8 mouse cellular contexts compared by ENCODE assay signal in genomic region chr19:5687738-5688137, GRCm38 (mm10). TPM values are rescaled to one million over a fixed set of nuclear protein-coding genes. Genes with fewer than 3 reads are reported as not detected.
DNase-seq lines count a peak whose midpoint lies in the region; ATAC-seq and TF ChIP-seq lines count a peak whose summit lies in the region.

No protein-coding gene starts in this region.

- no peak for ATAC-seq in kidney, postnatal 0 days (replicated peaks; ENCODE audit: low FRiP score, low read depth)
- ATAC-seq in hindbrain, embryonic 16.5 days, result no peak
- no peak for ATAC-seq in midbrain, postnatal 0 days (ENCODE audit: low FRiP score)

- no peak for TF ChIP-seq CTCF in kidney, postnatal 0 days (IDR thresholded peaks at IDR 0.05; ENCODE audit: low read depth)
- TF ChIP-seq CTCF in cortical plate, adult 2 months (IDR thresholded peaks at IDR 0.05; ENCODE audit: extremely low read depth, insufficient read depth, low read length), result no peak
- no peak for TF ChIP-seq CTCF in midbrain, postnatal 0 days (IDR thresholded peaks at IDR 0.05)

- H3K4me2 ChIP-seq in kidney, postnatal 0 days (ENCODE audit: low read length), result peak overlapping the region; percentile 100
- H3K4me2 ChIP-seq in hindbrain, embryonic 16.5 days (ENCODE audit: low read length), result peak overlapping the region; percentile 100
- H3K4me2 ChIP-seq in midbrain, postnatal 0 days (ENCODE audit: low read depth, low read length, poor library complexity, severe bottlenecking), result peak overlapping the region; percentile 100

- H3K4me3 ChIP-seq in kidney, postnatal 0 days (replicated peaks; ENCODE audit: low read depth, low read length), result peak overlapping the region; percentile 92
- peak overlapping the region; percentile 83 for H3K4me3 ChIP-seq in cortical plate, adult 2 months (ENCODE audit: insufficient read depth, low read length)
- peak overlapping the region; percentile 97 for H3K4me3 ChIP-seq in hindbrain, embryonic 16.5 days (ENCODE audit: low read length)
- H3K4me3 ChIP-seq in midbrain, postnatal 0 days (ENCODE audit: low read depth, low read length), result peak overlapping the region; percentile 92

- peaks cover 29% of the 10 kb centered on the region for H3K36me3 ChIP-seq in kidney, postnatal 0 days (ENCODE audit: insufficient read depth, low read length)
- H3K36me3 ChIP-seq in hindbrain, embryonic 16.5 days (ENCODE audit: control insufficient read depth, insufficient read depth, low read length), result peaks cover 25% of the 10 kb centered on the region
- H3K36me3 ChIP-seq in midbrain, postnatal 0 days (ENCODE audit: insufficient read depth, low read length), result peaks cover 43% of the 10 kb centered on the region

- peak overlapping the region; percentile 96 for H3K27ac ChIP-seq in kidney, postnatal 0 days
- no peak overlapping the region for H3K27ac ChIP-seq in cortical plate, adult 2 months (ENCODE audit: insufficient read depth, low read length)
- H3K27ac ChIP-seq in hindbrain, embryonic 16.5 days (ENCODE audit: low read depth, low read length), result peak overlapping the region; percentile 87
- H3K27ac ChIP-seq in midbrain, postnatal 0 days (ENCODE audit: low read depth, low read length), result peak overlapping the region; percentile 74

- H3K9me3 ChIP-seq in kidney, postnatal 0 days (replicated peaks; ENCODE audit: low read length), result no peaks in the 10 kb centered on the region
- H3K9me3 ChIP-seq in hindbrain, embryonic 16.5 days (ENCODE audit: control insufficient read depth, low read length), result no peaks in the 10 kb centered on the region
- H3K9me3 ChIP-seq in midbrain, postnatal 0 days (ENCODE audit: low read length), result no peaks in the 10 kb centered on the region

- peaks cover 27% of the 10 kb centered on the region for H3K4me1 ChIP-seq in kidney, postnatal 0 days (replicated peaks; ENCODE audit: insufficient read depth, low read length)
- peaks cover 9% of the 10 kb centered on the region for H3K4me1 ChIP-seq in cortical plate, adult 2 months (ENCODE audit: control insufficient read depth, insufficient read depth, low read length)
- peaks cover 41% of the 10 kb centered on the region for H3K4me1 ChIP-seq in hindbrain, embryonic 16.5 days (ENCODE audit: control insufficient read depth, insufficient read depth, low read depth, low read length)
- H3K4me1 ChIP-seq in midbrain, postnatal 0 days (ENCODE audit: insufficient read depth, low read length), result peaks cover 16% of the 10 kb centered on the region

- no peak for DNase-seq in kidney, postnatal 0 days (ENCODE audit: low spot score)
- no peak for DNase-seq in kidney, adult 9 months
- no peak for DNase-seq in midbrain, postnatal 0 days (ENCODE audit: low spot score)
- DNase-seq in layer of hippocampus, postnatal 10 days (ENCODE audit: low spot score in 2 of 2), result no peak
- no peak for DNase-seq in thymus, postnatal 14 days
- no peak for DNase-seq in urinary bladder, adult 18-20 months (ENCODE audit: low spot score in 2 of 2)

- TF ChIP-seq POLR2A in cortical plate, adult 2 months (IDR thresholded peaks at IDR 0.05; ENCODE audit: extremely low read depth, insufficient read depth, low read length), result no peak

- H3K27me3 ChIP-seq in kidney, postnatal 0 days (ENCODE audit: insufficient read depth, low read length), result no peaks in the 10 kb centered on the region
- no peaks in the 10 kb centered on the region for H3K27me3 ChIP-seq in hindbrain, embryonic 16.5 days (replicated peaks; ENCODE audit: control insufficient read depth, insufficient read depth, low read length)
- no peaks in the 10 kb centered on the region for H3K27me3 ChIP-seq in midbrain, postnatal 0 days (ENCODE audit: insufficient read depth, low read length)

- 13% methylated on average over 9 of the region's 9 CpGs for WGBS in kidney, postnatal 0 days
- WGBS in hindbrain, embryonic 16.5 days, result 18% methylated on average over 9 of the region's 9 CpGs
- WGBS in midbrain, postnatal 0 days, result 21% methylated on average over 9 of the region's 9 CpGs

- H3K9ac ChIP-seq in kidney, postnatal 0 days (ENCODE audit: low read depth, low read length), result peak overlapping the region; percentile 87
- peak overlapping the region; percentile 92 for H3K9ac ChIP-seq in hindbrain, embryonic 16.5 days (ENCODE audit: low read depth, low read length)
- H3K9ac ChIP-seq in midbrain, postnatal 0 days (replicated peaks; ENCODE audit: low read length, poor library complexity, severe bottlenecking), result peak overlapping the region; percentile 89

RNA-seq across cellular contexts. Expression of gene Map3k11, which starts 0.8 kb away (rescaled TPM):
- 35.4 and 39.8 TPM in 2 replicates for polyA plus RNA-seq in kidney, postnatal 0 days (2015; fragmentation: Nextera tagmentation; extraction: Ambion mirVana)
- polyA plus RNA-seq in cortical plate, adult 2 months (2012; rRNA removed), result 21.1 and 23.1 TPM in 2 replicates
- polyA plus RNA-seq in hindbrain, embryonic 16.5 days (2015; fragmentation: Nextera tagmentation; extraction: Ambion mirVana), result 9.2 and 13.2 TPM in 2 replicates
- total RNA-seq in midbrain, postnatal 0 days (2014; rRNA removed), result 18.3 and 24.0 TPM in 2 replicates
- polyA plus RNA-seq in midbrain, postnatal 0 days (2015; fragmentation: Nextera tagmentation; extraction: Ambion mirVana), result 9.6 and 10.6 TPM in 2 replicates
- 10 to 100 TPM; 13.0 to 16.1 TPM for total RNA-seq in layer of hippocampus, postnatal 10 days (2021)

RNA-seq across cellular contexts. Expression of gene Pcnx3, which starts 1.0 kb away (rescaled TPM):
- polyA plus RNA-seq in kidney, postnatal 0 days (2015; fragmentation: Nextera tagmentation; extraction: Ambion mirVana), result 14.8 and 15.0 TPM in 2 replicates
- 59.9 and 60.8 TPM in 2 replicates for polyA plus RNA-seq in cortical plate, adult 2 months (2012; rRNA removed)
- polyA plus RNA-seq in hindbrain, embryonic 16.5 days (2015; fragmentation: Nextera tagmentation; extraction: Ambion mirVana), result 22.6 and 24.8 TPM in 2 replicates
- 95.5 and 103 TPM in 2 replicates for total RNA-seq in midbrain, postnatal 0 days (2014; rRNA removed)
- 18.4 and 19.1 TPM in 2 replicates for polyA plus RNA-seq in midbrain, postnatal 0 days (2015; fragmentation: Nextera tagmentation; extraction: Ambion mirVana)
- total RNA-seq in layer of hippocampus, postnatal 10 days (2021), result 10 to 100 TPM; 69.7 to 82.6 TPM

RNA-seq across cellular contexts. Expression of gene Kcnk7, which starts 16.4 kb away (rescaled TPM):
- 0.32 and 0.33 TPM in 2 replicates for polyA plus RNA-seq in kidney, postnatal 0 days (2015; fragmentation: Nextera tagmentation; extraction: Ambion mirVana)
- 0.09 and 0.23 TPM in 2 replicates for polyA plus RNA-seq in cortical plate, adult 2 months (2012; rRNA removed)
- polyA plus RNA-seq in hindbrain, embryonic 16.5 days (2015; fragmentation: Nextera tagmentation; extraction: Ambion mirVana), result not detected in 2 replicates
- not detected in 2 replicates for total RNA-seq in midbrain, postnatal 0 days (2014; rRNA removed)
- 0.47 and 0.49 TPM in 2 replicates for polyA plus RNA-seq in midbrain, postnatal 0 days (2015; fragmentation: Nextera tagmentation; extraction: Ambion mirVana)
- total RNA-seq in layer of hippocampus, postnatal 10 days (2021), result not detected

RNA-seq across cellular contexts. Expression of gene Sipa1, which starts 24.2 kb away (rescaled TPM):
- polyA plus RNA-seq in kidney, postnatal 0 days (2015; fragmentation: Nextera tagmentation; extraction: Ambion mirVana), result 22.5 and 26.2 TPM in 2 replicates
- 16.9 and 17.7 TPM in 2 replicates for polyA plus RNA-seq in cortical plate, adult 2 months (2012; rRNA removed)
- polyA plus RNA-seq in hindbrain, embryonic 16.5 days (2015; fragmentation: Nextera tagmentation; extraction: Ambion mirVana), result 14.3 and 19.1 TPM in 2 replicates
- 26.1 and 36.0 TPM in 2 replicates for total RNA-seq in midbrain, postnatal 0 days (2014; rRNA removed)
- 18.1 and 19.9 TPM in 2 replicates for polyA plus RNA-seq in midbrain, postnatal 0 days (2015; fragmentation: Nextera tagmentation; extraction: Ambion mirVana)
- total RNA-seq in layer of hippocampus, postnatal 10 days (2021), result 10 to 100 TPM; 30.0 to 34.2 TPM

RNA-seq across cellular contexts. Expression of gene Ehbp1l1, which starts 38.4 kb away (rescaled TPM):
- polyA plus RNA-seq in kidney, postnatal 0 days (2015; fragmentation: Nextera tagmentation; extraction: Ambion mirVana), result 14.3 and 15.0 TPM in 2 replicates
- 16.5 and 17.0 TPM in 2 replicates for polyA plus RNA-seq in cortical plate, adult 2 months (2012; rRNA removed)
- polyA plus RNA-seq in hindbrain, embryonic 16.5 days (2015; fragmentation: Nextera tagmentation; extraction: Ambion mirVana), result 21.6 and 29.7 TPM in 2 replicates
- 25.6 and 26.3 TPM in 2 replicates for total RNA-seq in midbrain, postnatal 0 days (2014; rRNA removed)
- 65.2 and 65.4 TPM in 2 replicates for polyA plus RNA-seq in midbrain, postnatal 0 days (2015; fragmentation: Nextera tagmentation; extraction: Ambion mirVana)
- 10 to 100 TPM; 33.4 to 41.1 TPM for total RNA-seq in layer of hippocampus, postnatal 10 days (2021)
